Mouse (Mus musculus) small intestine, adult 2 months (tissue): ENCODE results near the gene Fignl2. TPM values are rescaled to one million over a fixed set of nuclear protein-coding genes. Genes with fewer than 3 reads are reported as not detected.

Experiments used
- H3K27ac ChIP-seq: fragments of 200-500 bp; 2 replicates; pipeline ENCODE4 v1.5.1; 2012; ENCODE audit warnings: low read depth, low read length, control low read depth, inconsistent platforms; ENCODE audit not compliant: insufficient read depth
- H3K27me3 ChIP-seq: fragments of 200-500 bp; 2 replicates; pipeline ENCODE4 v1.6.1; 2012; ENCODE audit warnings: mild to moderate bottlenecking, moderate library complexity, low read length, inconsistent platforms; ENCODE audit not compliant: control insufficient read depth, insufficient read depth
- H3K36me3 ChIP-seq: fragments of 200-500 bp; 2 replicates; pipeline ENCODE4 v1.6.1; 2012; ENCODE audit warnings: mild to moderate bottlenecking, low read length, control low read depth, inconsistent platforms; ENCODE audit not compliant: control insufficient read depth, insufficient read depth
- H3K4me1 ChIP-seq: fragments of 200-500 bp; 2 replicates; pipeline ENCODE4 v1.6.1; 2012; ENCODE audit warnings: low read length, inconsistent platforms, mixed read lengths; ENCODE audit not compliant: control insufficient read depth, insufficient read depth, insufficient read length
- H3K4me3 ChIP-seq: fragments of 200-500 bp; 2 replicates; pipeline ENCODE4 v1.5.1; 2012; ENCODE audit warnings: low read depth, mild to moderate bottlenecking, control low read depth, inconsistent platforms, low read length, moderate library complexity
- CTCF ChIP-seq: fragments of 200-500 bp; IDR thresholded peaks from 2 replicates; pipeline ENCODE4 v1.5.1; 2012; ENCODE audit warnings: low read depth, mild to moderate bottlenecking, control low read depth, inconsistent platforms, low read length, moderate library complexity, mixed read lengths; ENCODE audit not compliant: insufficient replicate concordance, insufficient read length; ENCODE audit errors: extremely low read depth
- POLR2A ChIP-seq: fragments of 200-500 bp; IDR thresholded peaks from 2 replicates; pipeline ENCODE4 v1.6.1; 2012; ENCODE audit warnings: low read depth, mild to moderate bottlenecking, control low read depth, inconsistent platforms, low read length, moderate library complexity
- WGBS: fragments of 180-500 bp; shearing (Covaris S2); methylation state at CpG from one replicate; pipeline ENCODE4 v1.1.7; 2018; 5-methylcytosine and 5-hydroxymethylcytosine counted together
- polyA plus RNA-seq: library from polyadenylated mRNA; depleted of rRNA; stranded (reverse); fragments of >200 nt; gene quantifications from 2 replicates; pipeline ENCODE4 v1.2.3, GENCODE M21; 2012

Gene Fignl2
- polyA plus RNA-seq, 1 experiment = 7.8 TPM

- 55% methylated on average over 7 of the region's 9 CpGs for WGBS
- H3K27me3 ChIP-seq = peaks cover 2% of the 10 kb centered on the region; the same call in 1 of the 2 replicates
- no peak overlapping the region for H3K27ac ChIP-seq
- TF ChIP-seq POLR2A = no peak
- H3K4me3 ChIP-seq = no peak overlapping the region
- H3K36me3 ChIP-seq = no peaks in the 10 kb centered on the region
- peaks cover 6% of the 10 kb centered on the region for H3K4me1 ChIP-seq
Measured at GRCm38 (mm10) chr15:101066920-101067696, 11.3 kb downstream of the Fignl2 start.

- H3K4me1 ChIP-seq = peaks cover 6% of the 10 kb centered on the region
- H3K4me3 ChIP-seq = no peak overlapping the region
- no peaks in the 10 kb centered on the region for H3K36me3 ChIP-seq
- H3K27ac ChIP-seq = no peak overlapping the region
- WGBS = 53% methylated on average over 6 of the region's 6 CpGs
- H3K27me3 ChIP-seq = peaks cover 2% of the 10 kb centered on the region; the same call in 1 of the 2 replicates
- TF ChIP-seq POLR2A = no peak
- TF ChIP-seq CTCF = no peak
Measured at GRCm38 (mm10) chr15:101066364-101066847, 12.0 kb downstream of the Fignl2 start.

- 52% methylated on average over 6 of the region's 6 CpGs for WGBS
- no peak for TF ChIP-seq POLR2A
- no peak for TF ChIP-seq CTCF
- no peak overlapping the region for H3K4me3 ChIP-seq
- H3K27ac ChIP-seq = no peak overlapping the region
- peaks cover 2% of the 10 kb centered on the region for H3K4me1 ChIP-seq
- H3K27me3 ChIP-seq = no peaks in the 10 kb centered on the region; the same call in 1 of the 2 replicates
- H3K36me3 ChIP-seq = no peaks in the 10 kb centered on the region
Measured at GRCm38 (mm10) chr15:101065069-101065468, 13.3 kb downstream of the Fignl2 start.

- Histone ChIP-seq H3K36me3 (no peaks in the 10 kb centered on the region), H3K4me3 (no peak overlapping the region), H3K27ac (no peak overlapping the region), H3K27me3 (no peaks in the 10 kb centered on the region; the same call in 1 of the 2 replicates), H3K4me1 (peaks cover 2% of the 10 kb centered on the region; the same call in 1 of the 2 replicates)
- WGBS = 77% methylated on average over 11 of the region's 11 CpGs
- TF ChIP-seq POLR2A = no peak
- no peak for TF ChIP-seq CTCF
Measured at GRCm38 (mm10) chr15:101060280-101060852, 18.0 kb downstream of the Fignl2 start.

- Histone ChIP-seq H3K36me3 (no peaks in the 10 kb centered on the region), H3K27ac (no peak overlapping the region), H3K27me3 (peaks cover under 1% of the 10 kb centered on the region; the same call in 1 of the 2 replicates), H3K4me1 (no peaks in the 10 kb centered on the region), H3K4me3 (no peak overlapping the region)
- WGBS = 49% methylated on average over 9 of the region's 9 CpGs
- TF ChIP-seq CTCF (no peak), POLR2A (no peak)
Measured at GRCm38 (mm10) chr15:101059570-101060279, 18.6 kb downstream of the Fignl2 start.

- Histone ChIP-seq H3K4me3 (no peak overlapping the region), H3K27ac (no peak overlapping the region)
- WGBS = 40% methylated on average over 10 of the region's 10 CpGs
Measured at GRCm38 (mm10) chr15:101056225-101056624, 22.1 kb downstream of the Fignl2 start.

More at GRCm38 (mm10) chr15:101056225-101056624, 22.1 kb downstream of the Fignl2 start:
- no peaks in the 10 kb centered on the region for H3K4me1 ChIP-seq
- 0 out of 2 replicates have a peak, but pooled peaks cover 2% of the 10 kb centered on the region for H3K36me3 ChIP-seq
- TF ChIP-seq POLR2A = no peak
- TF ChIP-seq CTCF = peak; percentile 60; the same call in 1 of the 2 replicates
- peaks cover 29% of the 10 kb centered on the region for H3K27me3 ChIP-seq
